Mouse (Mus musculus) liver, embryonic 12.5 days (tissue): Measurements from ENCODE around the gene Mad1l1. TPM values are rescaled to one million over a fixed set of nuclear protein-coding genes. Genes with fewer than 3 reads are reported as not detected.

ENCODE experiments used
- ATAC-seq: fragments of 200-750 bp; cut with Nextera tagmentation; 2 replicates; pipeline ENCODE4 v1.8.0; 2017; ENCODE audit warnings: moderate number of reproducible peaks, mild to moderate bottlenecking, moderate library complexity
- H3K27ac ChIP-seq: fragments of 300-500 bp; sonication (generic); 2 replicates; pipeline ENCODE4 v1.5.1; 2016; ENCODE audit warnings: mild to moderate bottlenecking
- H3K27me3 ChIP-seq: fragments of 300-500 bp; sonication (generic); replicated peaks from 2 replicates; pipeline ENCODE4 v1.6.1; 2016; ENCODE audit warnings: mild to moderate bottlenecking, moderate library complexity
- H3K36me3 ChIP-seq: fragments of 300-500 bp; sonication (generic); 2 replicates; pipeline ENCODE4 v1.6.1; 2016; ENCODE audit warnings: mild to moderate bottlenecking, moderate library complexity
- H3K4me1 ChIP-seq: fragments of 300-500 bp; sonication (generic); 2 replicates; pipeline ENCODE4 v1.6.1; 2016
- H3K4me2 ChIP-seq: fragments of 300-500 bp; sonication (generic); 2 replicates; pipeline ENCODE4 v1.6.1; 2016; ENCODE audit warnings: mild to moderate bottlenecking, moderate library complexity
- H3K4me3 ChIP-seq: fragments of 300-500 bp; sonication (generic); 2 replicates; pipeline ENCODE4 v1.5.1; 2016; ENCODE audit warnings: mild to moderate bottlenecking, moderate library complexity
- H3K9ac ChIP-seq: fragments of 300-500 bp; sonication (generic); 2 replicates; pipeline ENCODE4 v1.6.1; 2016; ENCODE audit warnings: mild to moderate bottlenecking, moderate library complexity
- H3K9me3 ChIP-seq: fragments of 300-500 bp; sonication (generic); replicated peaks from 2 replicates; pipeline ENCODE4 v1.6.1; 2016; ENCODE audit warnings: mild to moderate bottlenecking, moderate library complexity
- WGBS: fragments of 180-500 bp; shearing (Covaris S2); methylation state at CpG from one replicate; pipeline ENCODE4 v1.1.7; 2016; ENCODE audit not compliant: insufficient replicate concordance; 5-methylcytosine and 5-hydroxymethylcytosine counted together
- polyA plus RNA-seq: library from polyadenylated mRNA; unstranded; fragments of >200 nt; fragmentation: Nextera tagmentation; extraction: Ambion mirVana; gene quantifications from 2 replicates; pipeline ENCODE4 v1.2.1, GENCODE M21; 2016

Mad1l1 gene
- polyA plus RNA-seq, 1 experiment from 2014 or later, result 33.6 TPM

DNA sequence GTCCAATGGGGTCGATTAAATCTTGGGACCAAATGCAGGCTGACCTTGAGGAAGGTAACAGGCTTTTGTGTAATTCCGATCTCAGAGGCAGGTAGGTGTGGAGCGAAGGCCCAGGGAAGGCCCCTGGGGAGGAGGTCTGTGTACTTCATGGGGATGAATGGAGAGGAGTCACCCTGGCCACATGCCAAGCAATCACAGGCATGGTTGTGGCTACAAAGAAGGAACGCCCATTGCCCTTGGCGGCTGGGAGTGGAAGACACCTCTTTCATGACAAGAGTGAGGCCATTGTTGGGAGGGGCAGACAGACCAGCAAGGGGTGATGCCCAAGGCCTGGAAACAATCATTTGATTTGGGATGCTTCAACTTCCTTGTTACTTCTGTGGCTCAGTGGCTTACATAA lies 252.8 kb downstream of the Mad1l1 start:
- Histone ChIP-seq H3K27me3 (no peaks in the 10 kb centered on the region), H3K9me3 (no peaks in the 10 kb centered on the region), H3K9ac (no peak overlapping the region), H3K27ac (no peak overlapping the region), H3K4me2 (no peak overlapping the region), H3K4me1 (no peaks in the 10 kb centered on the region), H3K4me3 (no peak overlapping the region), H3K36me3 (peaks cover 23% of the 10 kb centered on the region)
- 80% methylated on average over 5 of the region's 5 CpGs for WGBS
- no peak for ATAC-seq

DNA sequence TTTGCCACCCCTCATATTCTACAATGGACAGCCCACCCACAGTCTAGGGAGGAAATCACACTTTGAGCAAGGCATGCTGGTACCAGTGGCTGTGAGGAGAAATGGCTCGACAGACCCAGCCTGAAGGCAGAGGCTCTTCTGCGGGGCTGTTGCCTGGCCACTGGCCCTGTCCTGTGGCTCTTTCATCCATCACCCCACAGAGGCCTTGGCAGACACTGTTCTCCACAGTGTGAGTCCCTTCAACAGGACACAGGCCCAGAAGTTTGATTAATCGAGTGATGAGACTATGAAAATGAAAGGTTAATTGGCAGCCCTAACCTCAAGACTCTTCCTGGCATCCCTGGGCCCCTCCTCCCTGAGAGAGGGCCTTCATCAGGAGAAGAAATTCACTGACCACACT lies 253.3 kb downstream of the Mad1l1 start:
- Histone ChIP-seq H3K4me3 (no peak overlapping the region), H3K9me3 (no peaks in the 10 kb centered on the region), H3K4me1 (no peaks in the 10 kb centered on the region), H3K27me3 (no peaks in the 10 kb centered on the region), H3K27ac (no peak overlapping the region), H3K36me3 (peaks cover 23% of the 10 kb centered on the region), H3K9ac (no peak overlapping the region), H3K4me2 (no peak overlapping the region)
- ATAC-seq, result no peak
- 74% methylated on average over 3 of the region's 3 CpGs for WGBS

DNA sequence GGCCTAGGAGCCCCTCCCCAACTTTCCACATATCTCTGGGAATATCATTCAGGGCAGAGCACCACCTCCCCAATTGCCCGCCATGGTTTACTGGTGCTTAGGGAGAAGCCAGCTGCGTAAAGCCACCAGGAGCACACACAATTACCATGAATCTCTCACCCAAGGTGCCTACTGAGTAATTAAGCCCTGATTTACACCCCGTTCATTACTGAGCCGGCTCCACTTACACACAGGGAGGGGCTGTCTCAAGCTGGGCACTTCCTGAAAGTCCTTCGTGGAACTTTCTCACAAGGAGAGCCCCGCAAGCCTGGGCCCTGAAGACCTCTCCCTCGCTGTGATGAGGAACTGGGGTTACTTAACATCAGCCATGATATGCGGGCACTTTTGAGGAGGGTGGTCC lies 254.6 kb downstream of the Mad1l1 start:
- WGBS, result 68% methylated on average over 8 of the region's 8 CpGs
- peaks cover 23% of the 10 kb centered on the region for H3K36me3 ChIP-seq
- no peaks in the 10 kb centered on the region for H3K27me3 ChIP-seq
- H3K4me1 ChIP-seq, result no peaks in the 10 kb centered on the region
- H3K9me3 ChIP-seq, result no peaks in the 10 kb centered on the region
- H3K4me2 ChIP-seq, result no peak overlapping the region
- no peak for ATAC-seq
- H3K27ac ChIP-seq, result no peak overlapping the region
- no peak overlapping the region for H3K4me3 ChIP-seq
- no peak overlapping the region for H3K9ac ChIP-seq

DNA sequence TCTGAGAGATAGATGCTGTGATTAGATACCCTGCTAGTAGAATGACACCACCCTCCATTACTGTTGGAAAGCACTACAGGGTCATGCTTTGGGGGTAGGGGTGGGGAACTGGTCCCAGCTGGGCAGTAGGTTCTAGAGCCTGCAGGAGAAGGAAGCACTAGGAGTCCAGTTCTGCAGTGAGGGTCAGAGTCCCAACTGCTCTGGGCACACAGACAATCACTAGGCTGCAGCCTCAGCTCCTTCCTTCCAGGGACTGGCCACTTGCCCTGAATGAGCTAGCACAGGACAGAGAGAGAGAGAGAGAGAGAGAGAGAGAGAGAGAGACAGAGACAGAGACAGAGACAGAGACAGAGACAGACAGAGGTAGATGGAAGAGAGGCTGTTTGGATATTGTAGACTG lies 255.1 kb downstream of the Mad1l1 start:
- peaks cover 23% of the 10 kb centered on the region for H3K36me3 ChIP-seq
- ATAC-seq, result no peak
- H3K9me3 ChIP-seq, result no peaks in the 10 kb centered on the region
- H3K9ac ChIP-seq, result no peak overlapping the region
- H3K27me3 ChIP-seq, result no peaks in the 10 kb centered on the region
- no peaks in the 10 kb centered on the region for H3K4me1 ChIP-seq
- H3K4me2 ChIP-seq, result no peak overlapping the region
- H3K4me3 ChIP-seq, result no peak overlapping the region
- H3K27ac ChIP-seq, result no peak overlapping the region

DNA sequence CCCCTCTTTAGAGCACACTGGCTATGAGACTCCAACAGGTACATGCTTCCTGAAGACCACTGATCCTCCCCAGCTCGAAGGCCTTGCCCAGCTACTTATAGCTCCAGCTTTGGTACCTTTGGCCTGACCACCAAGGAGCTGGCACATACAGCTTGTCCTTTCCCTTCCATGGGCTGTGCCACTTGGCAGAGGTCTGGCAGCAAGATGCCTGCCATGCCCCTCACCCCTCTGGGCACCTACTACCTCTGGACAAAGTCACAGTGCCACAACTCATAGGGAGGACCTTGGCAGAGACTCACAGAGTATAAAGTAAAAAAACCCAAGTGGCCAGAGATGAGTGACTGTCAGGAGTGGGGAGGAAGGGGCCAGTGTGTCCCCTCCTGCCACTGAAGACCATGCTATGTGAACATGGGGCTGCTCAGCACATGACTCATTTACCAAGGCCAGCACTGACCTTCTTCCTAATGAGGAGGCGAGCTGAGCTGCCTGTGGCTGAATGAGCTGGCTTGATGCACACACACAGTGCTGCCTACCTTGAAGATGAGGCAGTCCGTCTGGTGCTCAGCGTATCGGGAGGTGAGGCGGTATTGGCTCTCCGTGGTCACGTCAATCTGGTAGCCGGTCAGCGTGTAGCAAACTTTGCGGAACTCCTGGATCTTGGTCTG lies 255.9 kb downstream of the Mad1l1 start:
- no peak overlapping the region for H3K9ac ChIP-seq
- H3K4me3 ChIP-seq, result no peak overlapping the region
- H3K9me3 ChIP-seq, result no peaks in the 10 kb centered on the region
- no peaks in the 10 kb centered on the region for H3K4me1 ChIP-seq
- peaks cover 23% of the 10 kb centered on the region for H3K36me3 ChIP-seq
- no peak overlapping the region for H3K27ac ChIP-seq
- H3K4me2 ChIP-seq, result no peak overlapping the region
- H3K27me3 ChIP-seq, result no peaks in the 10 kb centered on the region
- no peak for ATAC-seq
- 90% methylated on average over 11 of the region's 11 CpGs for WGBS

DNA sequence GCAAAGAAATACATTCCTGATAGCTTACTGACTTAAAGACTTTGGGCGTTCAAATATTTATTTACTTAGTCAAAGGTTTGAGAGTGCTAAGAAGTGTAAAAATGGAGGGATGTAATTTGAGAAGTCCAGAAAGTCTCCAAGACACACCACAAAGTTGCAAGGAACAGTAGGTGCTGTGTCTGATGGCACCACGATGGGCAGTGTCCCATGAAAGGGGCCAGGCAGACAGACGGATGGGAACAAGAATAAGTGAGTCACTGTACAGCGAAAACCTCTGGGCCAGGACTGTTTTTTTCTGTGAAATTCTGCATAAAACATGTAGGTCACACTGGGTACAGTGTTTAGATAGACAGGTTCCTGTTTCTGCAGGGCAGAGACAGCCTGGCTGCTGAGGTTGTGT lies 256.8 kb downstream of the Mad1l1 start:
- 73% methylated on average over 4 of the region's 4 CpGs for WGBS
- no peak for ATAC-seq

DNA sequence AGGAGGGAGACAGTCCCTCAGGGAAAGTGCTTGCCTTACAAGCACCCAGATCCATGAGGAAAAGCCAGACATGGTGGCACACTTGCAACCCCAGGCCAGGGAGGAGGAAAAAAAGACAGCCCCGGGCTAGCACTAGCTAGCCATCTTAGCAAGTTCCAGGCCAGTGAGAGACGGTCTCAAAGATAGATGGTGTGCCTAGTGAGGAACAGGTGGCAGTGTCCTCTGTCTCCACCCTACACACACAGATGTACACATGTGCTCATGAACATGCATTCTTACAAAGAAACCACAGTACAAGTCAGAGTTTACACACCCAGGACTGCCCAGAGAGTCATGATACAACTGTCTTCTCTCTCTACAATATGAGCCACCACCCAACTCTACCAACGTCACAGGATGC lies 258.5 kb downstream of the Mad1l1 start:
- Histone ChIP-seq H3K36me3 (peaks cover 20% of the 10 kb centered on the region), H3K4me1 (no peaks in the 10 kb centered on the region)

More for the DNA sequence above, 256.8 kb downstream of the Mad1l1 start:
- Histone ChIP-seq H3K9ac (no peak overlapping the region), H3K36me3 (peaks cover 22% of the 10 kb centered on the region), H3K4me2 (no peak overlapping the region), H3K27ac (no peak overlapping the region), H3K4me1 (no peaks in the 10 kb centered on the region), H3K4me3 (no peak overlapping the region), H3K27me3 (no peaks in the 10 kb centered on the region), H3K9me3 (no peaks in the 10 kb centered on the region)

DNA sequence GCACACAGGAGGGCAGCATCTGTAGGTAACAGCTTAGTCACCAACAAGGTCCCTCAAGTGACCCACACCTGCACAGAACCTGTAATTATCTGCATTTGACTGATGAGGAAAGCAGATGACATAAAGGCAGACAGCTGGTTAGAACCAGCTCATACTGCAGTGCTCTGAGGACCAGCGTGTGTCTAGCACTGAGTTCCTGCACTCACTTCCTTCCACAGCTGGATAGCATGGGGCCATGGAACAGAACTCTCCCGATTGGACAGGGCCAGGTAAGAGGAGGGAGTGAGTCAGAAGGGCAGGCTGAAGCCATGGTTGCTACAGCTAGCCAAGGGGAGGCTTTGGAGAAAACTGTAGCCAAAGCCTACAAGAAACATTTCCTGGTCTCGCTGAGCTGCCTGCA lies 259.0 kb downstream of the Mad1l1 start:
- H3K9me3 ChIP-seq, result no peaks in the 10 kb centered on the region
- 58% methylated on average over 3 of the region's 3 CpGs for WGBS
- H3K27ac ChIP-seq, result no peak overlapping the region
- no peak overlapping the region for H3K9ac ChIP-seq
- no peaks in the 10 kb centered on the region for H3K27me3 ChIP-seq
- no peak overlapping the region for H3K4me3 ChIP-seq
- H3K36me3 ChIP-seq, result peaks cover 20% of the 10 kb centered on the region
- no peak overlapping the region for H3K4me2 ChIP-seq
- no peaks in the 10 kb centered on the region for H3K4me1 ChIP-seq
- ATAC-seq, result no peak

More for the DNA sequence above, 258.5 kb downstream of the Mad1l1 start:
- Histone ChIP-seq H3K4me3 (no peak overlapping the region), H3K27me3 (no peaks in the 10 kb centered on the region), H3K9ac (no peak overlapping the region), H3K4me2 (no peak overlapping the region), H3K9me3 (no peaks in the 10 kb centered on the region), H3K27ac (no peak overlapping the region)
- ATAC-seq, result no peak
- 79% methylated on average over 3 of the region's 3 CpGs for WGBS

DNA sequence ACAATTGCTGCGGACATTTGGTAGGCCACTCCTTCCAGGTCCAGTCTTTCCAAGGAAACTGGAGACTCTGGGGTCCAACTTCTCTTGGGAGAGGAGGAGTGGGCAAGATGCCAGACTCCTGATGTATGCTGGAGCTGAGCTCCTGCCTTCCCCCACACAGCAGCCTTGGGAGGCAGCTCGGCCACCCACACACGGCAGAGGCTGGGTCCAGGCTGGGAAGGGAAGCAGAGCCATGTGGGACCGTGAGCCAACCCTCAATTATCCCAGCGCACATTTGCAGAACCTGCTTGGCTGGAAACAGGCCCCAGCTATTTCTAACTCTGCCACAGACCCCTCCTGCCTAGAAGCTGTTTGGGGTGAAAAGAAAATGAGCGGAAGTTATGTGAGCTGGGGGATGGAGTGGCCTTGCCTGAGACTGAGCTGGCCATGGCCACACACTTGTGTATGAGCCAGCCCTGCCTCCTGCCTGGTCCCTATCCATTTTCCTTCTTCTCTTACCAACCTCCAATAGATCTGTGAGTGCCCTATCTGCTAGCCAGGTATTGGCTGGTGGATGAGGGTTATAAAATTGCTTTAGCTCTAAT lies 260.0 kb downstream of the Mad1l1 start:
- Histone ChIP-seq H3K4me3 (no peak overlapping the region), H3K27ac (no peak overlapping the region), H3K36me3 (peaks cover 20% of the 10 kb centered on the region), H3K9ac (no peak overlapping the region), H3K9me3 (no peaks in the 10 kb centered on the region), H3K4me2 (no peak overlapping the region), H3K27me3 (no peaks in the 10 kb centered on the region), H3K4me1 (no peaks in the 10 kb centered on the region)
- no peak for ATAC-seq
- WGBS, result 76% methylated on average over 6 of the region's 6 CpGs

DNA sequence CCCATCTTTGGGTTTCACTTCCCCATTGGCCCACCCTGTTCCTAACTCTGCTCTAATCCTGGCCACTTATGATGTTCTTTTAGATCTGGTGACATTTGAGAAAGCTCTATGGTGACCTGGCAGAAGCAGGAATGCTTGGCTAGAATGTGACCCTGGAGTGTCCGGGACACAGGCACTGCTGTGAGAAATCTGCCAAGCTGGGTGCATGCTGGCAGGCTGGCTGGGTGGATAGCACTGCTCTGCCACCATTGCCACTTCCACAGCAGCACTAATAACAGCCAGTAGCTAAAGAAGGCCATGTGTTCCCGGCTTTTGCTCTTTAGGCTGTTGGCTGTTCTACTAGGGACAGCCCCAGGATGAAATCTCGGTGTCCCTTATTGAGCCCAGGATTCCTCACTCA lies 265.1 kb downstream of the Mad1l1 start:
- H3K4me2 ChIP-seq, result no peak overlapping the region
- H3K27ac ChIP-seq, result no peak overlapping the region
- H3K36me3 ChIP-seq, result no peaks in the 10 kb centered on the region
- no peaks in the 10 kb centered on the region for H3K4me1 ChIP-seq
- no peak for ATAC-seq
- no peak overlapping the region for H3K4me3 ChIP-seq
- H3K27me3 ChIP-seq, result no peaks in the 10 kb centered on the region
- H3K9ac ChIP-seq, result no peak overlapping the region
- WGBS, result 80% methylated on average over 3 of the region's 3 CpGs
- H3K9me3 ChIP-seq, result no peaks in the 10 kb centered on the region

DNA sequence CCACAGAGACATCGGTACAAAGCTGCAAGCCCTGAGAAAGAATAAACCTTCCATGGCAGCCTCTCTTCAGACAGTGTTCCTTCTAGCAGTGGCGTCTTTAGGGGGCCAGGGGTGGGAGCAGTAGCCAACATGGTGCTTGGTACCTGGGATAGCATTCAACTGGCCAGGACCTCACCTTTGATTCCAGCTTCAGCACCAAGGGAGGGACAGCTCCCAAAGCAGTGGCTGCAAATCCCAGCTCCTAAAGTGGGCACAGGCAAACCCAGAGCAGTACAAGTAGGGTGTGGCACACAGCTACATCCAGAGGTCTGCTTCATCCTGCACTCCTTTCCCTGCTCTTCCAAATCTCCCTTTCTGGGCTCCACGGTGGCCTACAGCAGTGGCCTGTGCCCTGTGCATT lies 265.9 kb downstream of the Mad1l1 start:
- Histone ChIP-seq H3K4me2 (no peak overlapping the region), H3K27me3 (no peaks in the 10 kb centered on the region), H3K9me3 (no peaks in the 10 kb centered on the region), H3K36me3 (no peaks in the 10 kb centered on the region), H3K9ac (no peak overlapping the region), H3K4me1 (no peaks in the 10 kb centered on the region), H3K27ac (no peak overlapping the region), H3K4me3 (no peak overlapping the region)
- no peak for ATAC-seq
- 71% methylated on average over 3 of the region's 3 CpGs for WGBS

DNA sequence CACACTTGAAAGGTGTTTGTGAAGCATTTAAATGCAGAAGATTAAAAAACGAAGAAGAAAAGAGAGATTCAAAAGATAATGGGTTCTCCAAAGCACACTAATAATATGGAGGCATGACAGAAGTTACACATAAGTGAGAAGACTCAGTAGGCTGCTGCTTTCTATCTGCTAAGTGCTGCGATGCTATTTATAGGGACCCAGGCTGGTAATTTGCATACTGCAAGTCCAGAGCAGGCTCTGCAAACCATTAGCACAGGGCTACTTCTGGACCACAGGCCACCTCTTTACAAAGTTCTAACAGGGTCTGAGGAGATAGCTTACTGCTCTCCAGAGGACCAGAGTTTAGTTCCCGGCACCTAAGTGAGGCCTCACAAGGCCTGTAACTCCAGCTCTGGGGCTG lies 267.7 kb downstream of the Mad1l1 start:
- 74% methylated on average over 3 of the region's 3 CpGs for WGBS
- no peak overlapping the region for H3K4me3 ChIP-seq
- ATAC-seq, result no peak
- no peak overlapping the region for H3K27ac ChIP-seq
- no peak overlapping the region for H3K9ac ChIP-seq
- no peaks in the 10 kb centered on the region for H3K27me3 ChIP-seq
- 0 out of 2 replicates have a peak, but pooled peaks cover under 1% of the 10 kb centered on the region for H3K4me1 ChIP-seq
- no peak overlapping the region for H3K4me2 ChIP-seq
- no peaks in the 10 kb centered on the region for H3K9me3 ChIP-seq
- no peaks in the 10 kb centered on the region for H3K36me3 ChIP-seq

DNA sequence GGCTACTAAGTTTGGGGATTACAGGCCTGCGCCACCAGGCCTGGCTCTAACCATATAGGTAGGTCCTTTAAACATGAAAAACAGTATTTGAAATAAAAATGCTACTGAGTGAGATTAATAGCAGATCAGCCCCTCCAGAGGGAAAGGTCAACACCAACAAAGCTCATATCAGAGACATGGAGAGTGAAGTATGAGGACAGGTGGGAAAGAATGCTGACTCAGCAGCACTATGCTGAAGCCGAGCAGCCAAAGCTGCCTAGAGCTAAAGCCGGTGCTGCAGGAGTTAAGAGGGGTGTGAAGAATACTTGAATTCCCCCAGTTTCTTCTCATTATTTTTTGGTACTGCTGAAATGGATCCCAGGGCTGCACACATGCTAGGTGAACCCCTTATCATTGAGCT lies 268.9 kb downstream of the Mad1l1 start:
- no peaks in the 10 kb centered on the region for H3K36me3 ChIP-seq
- no peaks in the 10 kb centered on the region for H3K27me3 ChIP-seq
- no peaks in the 10 kb centered on the region for H3K9me3 ChIP-seq
- WGBS, result 88% methylated on average over 3 of the region's 3 CpGs
- ATAC-seq, result no peak
- no peak overlapping the region for H3K4me2 ChIP-seq
- H3K4me3 ChIP-seq, result no peak overlapping the region
- H3K27ac ChIP-seq, result no peak overlapping the region
- H3K9ac ChIP-seq, result no peak overlapping the region
- peaks cover 9% of the 10 kb centered on the region; the same call in 1 of the 2 replicates for H3K4me1 ChIP-seq
